Mouse (Mus musculus) gonadal fat pad, adult 2 months (tissue): ENCODE measurements around the gene Cdh1. TPM values are rescaled to one million over a fixed set of nuclear protein-coding genes. Genes with fewer than 3 reads are reported as not detected.
"Not testable (repeated sequence)": the region's sequence is repeated elsewhere in the genome, so short reads cannot be mapped to it uniquely, and the experiment has no call there.

ENCODE experiments used
- DNase-seq: peaks from one replicate; pipeline ENCODE4 v3.0.0-alpha.2; 2012; ENCODE audit warnings: low read depth
- polyA plus RNA-seq: library from polyadenylated mRNA; depleted of rRNA; stranded (reverse); fragments of >200 nt; gene quantifications from 2 replicates; pipeline ENCODE4 v1.2.3, GENCODE M21; 2012

Cdh1 gene
- polyA plus RNA-seq, 1 experiment: 48.3 TPM

DNA sequence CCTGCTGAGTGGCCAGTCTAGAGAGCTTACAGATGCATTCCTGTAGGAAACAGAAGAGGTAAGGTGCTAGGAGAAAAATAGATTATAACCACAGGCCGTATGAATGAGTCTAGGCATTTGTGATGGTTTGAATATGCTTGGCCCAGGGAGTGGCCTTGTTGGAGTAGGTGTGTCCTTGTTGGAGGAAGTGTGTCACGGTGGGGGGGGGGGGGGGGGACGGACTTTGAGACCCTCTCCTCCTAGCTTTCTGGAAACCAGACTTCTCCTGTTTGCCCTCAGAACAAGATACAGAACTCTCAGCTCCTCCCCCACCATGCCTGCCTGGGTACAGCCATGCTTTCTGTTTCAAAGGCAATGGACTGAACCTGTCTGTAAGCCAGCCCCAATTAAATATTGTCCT is 10.7 kb upstream of the Cdh1 start:
- DNase-seq: no peak

DNA sequence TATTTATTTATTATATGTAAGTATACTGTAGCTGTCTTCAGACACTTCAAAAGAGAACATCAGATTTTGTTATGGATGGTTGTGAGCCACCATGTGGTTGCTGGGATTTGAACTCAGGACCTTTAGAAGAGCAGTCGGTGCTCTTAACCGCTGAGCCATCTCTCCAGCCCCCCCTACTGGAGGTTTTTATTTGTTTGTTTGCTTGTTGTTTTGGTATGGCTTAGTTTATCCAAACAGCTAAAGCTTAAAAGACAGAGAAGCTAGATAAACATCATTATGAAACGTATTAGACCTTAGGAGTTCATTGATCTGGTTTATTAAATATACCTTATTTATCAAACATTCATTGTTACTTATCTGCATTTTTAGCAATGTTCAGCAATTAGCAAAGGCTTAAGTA is 7.5 kb upstream of the Cdh1 start:
- DNase-seq: not testable (repeated sequence)

DNA sequence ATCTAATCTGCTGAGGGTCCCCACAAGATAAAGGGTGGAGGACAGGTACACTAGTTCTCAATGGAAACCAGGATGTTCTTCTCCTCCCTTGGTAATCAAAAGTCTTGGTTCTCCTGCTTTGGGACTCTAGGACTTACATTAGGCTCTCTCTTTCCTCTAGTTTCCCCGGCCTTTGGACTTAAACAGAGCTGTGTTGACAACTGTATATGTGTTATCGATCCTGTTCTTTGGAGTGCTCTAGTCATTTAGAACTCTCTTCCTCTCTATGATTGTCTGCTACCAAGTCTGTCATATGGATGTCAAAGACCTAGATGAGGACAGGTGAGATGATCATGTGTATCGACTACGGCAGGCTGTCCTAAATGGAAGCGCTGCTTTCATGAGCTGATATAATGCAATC is 6.1 kb upstream of the Cdh1 start:
- no peak for DNase-seq

DNA sequence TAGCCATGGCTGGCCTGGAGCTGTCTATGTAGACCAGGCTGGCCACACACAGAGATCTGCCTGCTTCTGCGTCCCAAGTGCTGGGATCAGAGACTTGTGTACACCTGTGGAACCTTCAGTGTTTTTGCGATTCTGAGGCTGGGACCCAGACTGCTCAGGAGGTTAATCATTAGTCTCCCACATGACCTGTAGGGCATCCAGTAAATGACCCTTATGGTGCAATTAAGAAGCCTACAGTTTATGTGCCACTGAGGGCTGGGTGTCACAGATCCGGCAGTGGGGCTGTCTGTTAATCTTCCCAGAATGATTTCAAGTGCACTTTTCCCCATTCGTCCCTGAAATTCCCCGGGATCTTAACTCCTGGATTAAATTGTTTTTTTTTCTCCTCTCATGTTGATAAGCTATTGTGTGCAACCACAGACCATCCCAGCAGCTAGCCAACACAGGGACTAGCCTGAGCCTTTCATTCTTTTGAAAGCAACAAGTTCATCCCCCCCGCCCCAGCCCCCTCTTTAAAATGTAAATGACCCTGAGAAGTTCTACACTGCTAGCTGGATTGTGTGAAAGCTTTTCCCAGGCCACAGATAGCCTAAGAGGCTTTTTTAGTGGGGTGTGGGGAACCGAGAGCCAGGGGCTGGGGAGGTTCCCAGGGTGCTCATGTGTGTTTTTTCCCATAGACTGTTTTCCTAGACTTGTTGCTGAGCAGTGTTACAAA is 3.7 kb upstream of the Cdh1 start:
- no peak for DNase-seq

DNA sequence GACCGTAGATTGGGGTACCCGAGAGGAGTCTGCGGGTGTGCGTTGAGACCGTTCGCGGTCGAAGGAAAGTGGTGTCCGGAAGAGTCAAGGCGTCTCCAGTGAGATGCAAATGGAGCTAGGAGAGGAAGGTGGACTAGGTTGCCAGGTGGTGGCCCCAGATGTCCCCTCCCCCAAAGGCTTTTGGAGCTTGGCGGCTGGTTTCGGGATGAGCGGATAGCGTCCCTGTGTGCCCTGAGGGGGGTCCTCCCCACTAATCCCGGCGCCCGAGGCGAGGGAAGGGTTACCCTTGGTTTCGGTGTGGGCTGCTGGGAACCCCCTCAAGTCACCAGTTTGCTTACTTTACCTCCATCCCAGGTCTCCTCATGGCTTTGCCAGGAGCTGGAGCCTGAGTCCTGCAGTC is 782 bp downstream of the Cdh1 start:
- DNase-seq: no peak

DNA sequence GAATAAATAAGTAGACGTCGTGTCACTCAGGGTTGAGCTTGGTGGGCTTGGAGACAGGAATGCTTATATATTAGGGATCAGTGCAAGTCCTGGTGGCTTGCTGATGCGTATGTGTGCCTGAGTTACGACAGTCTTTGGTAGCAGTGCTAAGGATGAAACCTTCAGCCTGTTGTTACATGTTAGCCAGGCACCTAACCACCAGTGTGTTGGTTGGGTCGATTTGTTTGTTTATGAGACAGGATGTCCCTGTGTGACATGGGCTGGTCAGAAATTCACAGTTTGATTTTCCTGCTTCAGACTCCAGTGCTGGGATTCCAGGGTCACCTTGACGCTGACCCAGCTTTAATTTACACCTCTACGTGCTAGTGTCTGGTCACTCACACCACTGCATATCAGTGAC is 2.5 kb downstream of the Cdh1 start:
- DNase-seq: no peak

DNA sequence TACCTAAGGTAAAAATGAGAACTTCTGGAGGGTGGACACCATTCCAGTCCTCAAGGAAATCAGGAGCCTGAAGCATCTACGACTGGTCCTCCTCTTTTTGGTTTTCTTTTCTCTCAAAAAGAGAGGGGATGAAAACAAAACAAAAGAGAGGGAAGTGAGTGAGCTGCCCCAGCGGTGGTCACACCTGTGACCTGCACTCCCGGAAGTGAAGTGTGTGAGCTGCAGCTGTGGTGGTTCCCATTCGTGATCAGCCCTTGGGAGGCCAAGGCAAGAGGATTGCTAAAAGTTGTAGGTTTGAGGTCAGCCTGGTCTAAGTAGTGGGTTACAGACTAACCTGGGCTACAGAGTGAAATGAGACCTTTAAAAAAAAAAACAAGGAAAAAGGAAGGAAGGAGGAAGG is 3.0 kb downstream of the Cdh1 start:
- DNase-seq: no peak

DNA sequence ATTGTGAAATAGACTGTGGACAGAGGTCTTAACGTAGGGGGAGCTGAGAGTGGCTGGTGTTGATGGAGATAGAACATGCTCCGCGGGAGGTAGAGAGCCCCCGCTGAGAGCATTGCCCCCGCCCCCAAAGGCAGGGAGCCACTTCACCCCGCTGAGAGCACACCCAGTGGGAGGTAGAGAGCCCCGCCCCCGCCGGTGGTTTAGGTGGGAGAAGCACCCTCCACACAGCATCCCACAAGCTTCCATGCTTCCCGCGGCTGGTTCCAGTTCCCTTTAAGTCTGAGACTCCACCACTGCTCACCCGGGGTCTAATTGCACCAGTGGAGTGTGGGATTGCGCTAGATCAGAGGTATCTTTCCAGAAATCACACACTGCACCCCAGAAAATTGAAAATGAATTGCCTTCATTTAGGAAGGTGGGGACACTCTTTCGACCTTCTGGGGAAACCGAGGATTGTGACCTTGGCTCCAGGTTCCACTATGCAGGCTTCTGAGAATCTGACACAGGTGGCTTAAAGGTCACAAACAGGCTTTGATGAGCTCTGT is 3.5 kb downstream of the Cdh1 start:
- no peak for DNase-seq

DNA sequence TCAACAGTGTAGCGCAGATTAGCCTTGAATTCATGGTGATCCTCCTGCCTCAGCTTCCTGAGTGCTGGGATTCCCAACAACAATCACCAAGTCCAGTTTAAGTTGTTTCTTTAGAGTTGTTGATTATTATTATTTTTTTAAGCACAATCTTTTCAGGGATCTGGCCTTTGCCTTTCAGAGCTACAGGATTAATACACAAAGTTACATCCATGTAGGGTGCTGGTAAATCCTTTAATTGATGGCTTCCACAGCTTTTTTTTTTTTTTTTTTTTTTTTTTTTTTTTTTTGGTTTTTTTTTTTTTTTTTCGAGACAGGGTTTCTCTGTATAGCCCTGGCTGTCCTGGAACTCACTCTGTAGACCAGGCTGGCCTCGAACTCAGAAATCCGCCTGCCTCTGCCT is 4.6 kb downstream of the Cdh1 start:
- DNase-seq: not testable (repeated sequence)

DNA sequence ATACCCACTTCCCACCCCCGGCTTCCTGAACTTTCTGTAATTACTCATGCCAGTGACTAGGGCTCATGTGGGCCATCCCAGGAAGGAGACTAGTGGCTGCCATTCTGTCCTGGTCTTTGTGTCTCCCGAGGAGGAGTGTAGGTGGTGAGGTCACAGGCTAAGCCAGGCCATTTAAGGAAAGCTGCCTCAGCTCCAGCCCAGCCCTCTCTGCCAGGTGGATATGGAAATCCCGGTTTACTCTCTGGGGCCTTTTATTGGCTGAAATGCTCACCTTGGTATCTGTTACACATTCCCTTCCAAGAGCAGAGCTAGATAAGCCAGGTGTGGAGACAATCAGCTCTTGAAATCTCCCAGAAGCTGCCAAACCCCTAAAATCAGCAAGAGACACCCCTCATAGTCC is 5.3 kb downstream of the Cdh1 start:
- DNase-seq: peak; percentile 70

DNA sequence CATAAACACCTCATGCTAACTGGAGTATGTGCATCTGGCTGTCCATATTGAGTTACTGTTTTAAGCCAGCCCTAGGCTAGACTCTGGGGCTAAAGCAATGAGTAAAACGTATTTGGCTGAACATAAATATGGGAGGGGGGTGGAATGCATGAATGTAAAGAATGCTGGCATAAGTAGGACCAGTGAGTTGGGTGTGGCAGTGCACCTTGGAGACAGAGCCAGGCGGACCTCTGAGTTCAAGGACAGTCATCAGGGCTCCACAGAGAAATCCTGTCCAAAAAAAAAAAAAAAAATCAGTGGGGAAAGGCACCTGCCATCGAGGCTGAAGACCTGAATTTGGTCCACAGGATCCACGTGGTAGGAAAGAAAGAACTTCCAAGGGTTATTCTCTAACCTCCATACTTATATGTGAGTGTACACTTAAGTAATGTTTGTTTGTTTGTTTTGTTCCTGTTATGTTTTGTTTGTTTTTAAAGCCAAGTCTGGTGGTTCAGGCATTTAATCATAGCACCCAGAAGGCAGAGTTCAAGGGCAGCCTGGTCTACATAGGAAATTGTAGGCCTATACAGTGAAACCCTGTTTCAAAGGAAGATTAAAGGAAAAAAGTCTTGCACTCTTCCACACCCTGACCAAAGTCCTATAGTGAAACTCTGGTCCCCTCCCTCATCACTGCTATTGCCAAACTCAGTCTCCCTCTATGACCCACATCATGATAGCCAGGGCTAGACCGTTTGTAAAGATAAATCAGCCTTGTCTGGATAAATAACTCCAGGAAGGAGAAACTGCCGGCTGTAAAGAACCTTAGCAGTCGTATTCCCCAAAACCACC is 6.1 kb downstream of the Cdh1 start:
- no peak for DNase-seq

DNA sequence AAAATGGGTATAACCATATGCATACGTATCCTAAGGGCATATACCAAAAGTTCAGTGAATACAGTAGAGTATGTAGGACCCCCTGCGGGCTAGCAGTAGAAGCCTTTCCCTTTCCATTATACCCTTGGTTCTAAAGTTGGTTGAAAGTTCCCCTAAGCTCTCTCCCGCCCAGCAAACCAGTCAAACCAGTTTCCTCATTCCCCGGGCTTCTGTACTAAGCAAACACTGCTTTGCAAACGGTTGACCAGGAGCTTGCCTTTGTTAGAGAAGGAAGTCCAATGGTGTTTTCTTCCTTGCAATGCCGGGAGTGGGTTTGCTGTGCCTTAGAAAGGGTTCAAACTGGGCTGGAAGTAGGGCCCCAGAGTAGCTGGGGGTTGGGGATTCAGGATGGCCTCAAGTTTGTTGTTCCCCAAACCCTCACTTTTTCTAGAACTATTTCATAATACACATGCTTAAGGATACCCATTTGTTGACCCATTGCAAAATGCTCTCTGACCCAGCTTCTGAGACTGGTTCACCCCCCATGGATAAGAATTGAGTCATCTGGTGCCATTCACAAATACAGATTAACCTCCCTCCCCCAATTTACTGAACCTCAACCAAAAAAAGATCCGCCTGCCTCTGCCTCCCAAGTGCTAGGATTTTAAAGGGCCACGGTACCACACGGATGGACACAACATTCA is 7.9 kb downstream of the Cdh1 start:
- DNase-seq: peak; percentile 86

DNA sequence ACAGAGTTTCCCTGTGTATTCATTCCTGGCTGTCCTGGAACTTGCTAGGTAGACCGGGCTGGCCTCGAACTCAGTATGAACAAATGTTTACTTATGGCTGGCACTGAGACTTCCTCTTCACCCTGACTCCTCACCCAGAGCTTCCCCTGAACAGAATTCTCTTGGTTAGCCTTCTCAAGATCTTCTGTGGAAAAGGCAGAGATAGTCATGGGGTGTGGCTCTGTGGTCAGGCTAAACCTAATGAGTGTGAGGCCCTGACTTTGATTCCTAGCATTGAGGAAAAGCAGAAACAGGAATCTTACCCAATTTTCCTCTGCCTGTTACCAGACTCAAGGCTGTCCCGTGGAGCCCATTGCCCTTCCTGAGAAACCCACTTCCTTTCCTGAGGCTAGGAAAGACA is 8.9 kb downstream of the Cdh1 start:
- DNase-seq: no peak

DNA sequence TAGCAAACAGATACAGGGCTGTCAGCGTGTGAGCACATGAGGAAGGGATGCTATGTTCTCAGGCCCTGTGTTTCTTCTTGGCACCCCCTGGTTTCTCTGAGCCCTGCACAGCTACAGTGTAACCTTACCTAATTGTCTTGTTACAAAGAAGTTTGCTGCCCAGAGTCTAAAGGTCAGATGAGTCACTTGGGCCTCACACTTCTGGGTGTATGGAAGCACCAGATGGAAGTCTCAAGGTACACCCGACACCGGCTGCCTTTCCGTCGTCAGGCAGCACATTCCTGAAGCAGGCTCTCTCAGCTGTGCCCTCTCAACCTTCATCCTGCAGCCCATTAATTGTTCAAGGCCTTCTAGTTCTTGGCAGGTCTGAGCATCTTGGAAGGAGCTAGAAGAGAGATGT is 11.6 kb downstream of the Cdh1 start:
- no peak for DNase-seq

DNA sequence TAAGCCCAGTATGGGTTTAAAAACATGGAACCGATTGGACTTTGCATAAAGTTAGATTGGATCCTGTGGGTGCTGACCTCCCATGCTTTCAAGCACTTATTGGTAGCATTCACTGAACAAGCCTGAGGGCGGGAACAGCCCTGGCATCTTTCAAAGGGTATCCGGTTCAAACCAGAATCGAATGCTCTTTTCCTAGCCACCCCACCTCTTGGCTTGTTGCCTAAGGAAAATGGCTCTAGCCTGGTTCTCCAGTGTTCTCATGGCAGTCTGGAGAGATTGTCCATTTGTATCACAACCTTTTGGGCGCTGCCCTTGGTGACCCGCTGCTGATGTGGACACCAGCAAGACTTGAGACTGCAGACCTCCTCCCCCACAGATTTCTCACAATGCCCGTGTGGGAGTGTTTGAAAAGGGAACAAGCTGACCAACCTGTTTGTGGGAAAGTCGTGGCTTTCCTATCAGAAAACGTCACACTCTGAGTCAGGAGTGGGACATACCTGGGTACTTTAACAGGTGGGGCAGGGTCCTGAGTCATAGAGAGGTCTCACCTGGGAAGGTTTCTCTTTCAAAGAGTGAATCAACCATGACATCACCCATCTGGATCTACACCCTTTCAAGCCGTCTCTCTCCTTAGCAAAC is 12.6 kb downstream of the Cdh1 start:
- DNase-seq: peak; percentile 87

DNA sequence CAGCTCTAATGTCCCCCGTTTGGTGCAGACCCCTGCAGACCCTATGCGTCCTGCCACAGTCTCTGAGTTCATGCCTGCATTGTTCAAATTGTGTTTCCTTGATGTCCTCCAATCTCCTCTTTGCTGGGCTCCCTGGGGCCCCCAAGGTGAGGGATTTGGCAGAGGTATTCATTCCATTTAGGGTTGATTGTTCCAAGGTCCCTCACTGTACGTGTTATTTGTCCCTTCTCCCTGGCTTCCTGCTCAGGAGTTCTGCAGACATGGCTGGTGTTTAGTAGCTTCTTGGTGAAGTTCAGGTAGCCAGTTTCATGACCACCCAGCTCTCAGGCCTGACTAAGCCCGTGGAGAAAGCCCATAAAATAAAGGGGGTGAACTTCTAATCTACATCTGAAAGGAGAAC is 13.5 kb downstream of the Cdh1 start:
- DNase-seq: no peak

DNA sequence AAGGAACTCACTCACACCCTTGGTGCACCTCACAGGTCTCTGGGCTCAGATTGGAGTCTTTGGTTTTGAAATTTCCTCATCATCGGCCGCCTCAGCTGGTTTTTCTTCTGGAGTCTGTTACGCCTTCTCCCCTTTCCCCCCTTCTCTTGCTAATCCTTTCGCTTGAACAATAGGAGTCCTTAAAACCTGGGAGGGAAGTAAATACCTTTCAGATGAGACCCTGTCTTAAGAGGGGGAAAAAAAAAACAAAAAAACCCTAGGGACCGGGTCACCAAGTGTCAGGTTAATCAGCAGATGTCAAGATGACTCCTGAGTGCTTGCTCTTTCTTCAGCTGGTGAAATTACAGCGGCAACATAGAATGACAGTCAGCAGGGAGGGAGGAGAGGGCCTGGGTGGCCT is 14.0 kb downstream of the Cdh1 start:
- no peak for DNase-seq

DNA sequence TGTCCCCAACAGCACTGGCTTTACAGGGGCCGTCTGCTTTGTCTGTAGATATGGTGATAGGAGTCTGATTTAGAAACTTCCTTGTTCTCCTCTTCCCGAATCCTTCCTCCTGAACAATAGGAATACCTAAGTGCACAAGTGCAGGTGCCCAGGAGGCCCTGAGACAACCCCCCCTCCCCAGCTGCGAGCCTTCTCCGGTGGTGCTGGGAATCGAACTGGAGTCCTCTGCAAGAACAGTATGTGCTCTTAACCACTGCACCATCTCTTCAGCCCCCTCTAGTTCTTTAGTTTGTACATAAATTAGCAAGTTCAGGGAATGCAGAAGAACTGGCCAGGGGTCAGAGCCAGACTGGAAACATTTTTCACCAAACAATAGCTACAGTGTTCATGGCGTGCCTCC is 14.7 kb downstream of the Cdh1 start:
- no peak for DNase-seq

DNA sequence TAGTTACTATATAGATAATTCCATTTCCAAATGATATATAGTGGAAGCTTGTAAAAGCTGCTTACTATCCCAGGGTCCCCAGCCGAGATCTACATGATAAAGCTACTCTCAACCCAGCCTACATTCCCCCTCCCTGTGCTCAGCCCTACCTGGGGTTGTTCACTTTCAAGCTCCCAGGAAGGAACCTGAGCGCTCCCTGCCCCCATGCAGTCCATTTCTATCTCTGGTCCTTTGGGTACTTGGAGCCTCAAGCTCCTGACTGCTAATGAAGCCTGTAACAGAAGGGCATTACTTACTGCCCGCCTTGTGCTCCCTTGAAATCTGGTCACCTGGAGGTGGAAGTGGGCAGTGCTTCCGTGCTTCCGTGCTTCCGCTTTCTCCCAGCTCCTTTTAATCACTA is 15.2 kb downstream of the Cdh1 start:
- DNase-seq: no peak

DNA sequence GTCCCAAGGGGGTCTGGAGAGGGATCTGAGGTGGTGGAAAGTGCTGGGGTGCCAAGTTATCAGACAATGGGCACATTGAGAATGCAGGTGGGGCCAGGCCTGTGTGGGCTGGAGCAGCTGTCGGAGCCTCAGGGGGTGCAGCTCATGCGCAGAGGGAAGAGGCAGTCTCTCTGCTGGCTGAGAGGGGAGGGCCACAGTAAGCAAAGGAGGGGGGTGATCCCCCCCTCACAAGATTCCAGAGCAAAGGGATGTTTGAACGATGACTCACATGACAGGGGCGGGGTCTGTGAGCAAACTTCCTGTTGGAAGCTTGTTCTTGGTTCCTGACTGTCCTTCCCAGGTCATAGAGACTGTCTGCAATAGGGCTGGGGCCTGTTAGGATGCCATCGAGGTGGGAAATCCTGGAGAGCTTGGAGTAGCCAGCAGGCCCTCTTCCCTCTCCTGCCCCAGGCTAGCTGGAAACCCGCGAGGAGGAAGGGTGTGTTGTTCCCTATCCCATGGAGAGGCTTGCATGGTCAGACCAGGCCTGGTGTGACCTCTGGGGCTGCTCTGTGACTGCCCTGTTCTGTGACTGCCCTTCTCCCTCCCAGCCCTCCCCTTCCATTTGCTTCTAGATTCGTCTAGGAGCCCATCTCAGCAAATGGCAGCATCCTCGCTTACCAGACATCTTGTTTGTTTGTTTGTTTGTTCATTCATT is 16.5 kb downstream of the Cdh1 start:
- DNase-seq: peak; percentile 81

DNA sequence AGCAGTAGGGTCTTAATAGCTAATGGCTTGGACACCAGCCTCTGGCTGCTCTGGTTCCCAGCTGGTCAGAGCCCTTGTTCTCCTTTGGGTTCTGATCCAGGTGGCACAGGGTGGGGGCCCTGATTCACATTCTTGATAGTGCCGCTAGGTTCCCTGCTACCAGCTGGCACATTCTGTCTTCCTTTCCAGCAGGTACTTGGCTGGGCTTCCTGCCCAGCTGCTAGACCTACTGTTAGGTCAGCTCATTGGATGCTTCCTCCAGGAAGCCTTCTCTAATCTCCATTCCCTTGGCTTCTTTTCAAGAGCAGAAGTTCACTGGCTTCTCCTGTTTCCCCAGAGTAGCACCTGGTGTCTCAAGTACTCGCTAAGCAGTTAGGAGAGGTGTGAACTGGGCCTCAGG is 17.3 kb downstream of the Cdh1 start:
- no peak for DNase-seq

DNA sequence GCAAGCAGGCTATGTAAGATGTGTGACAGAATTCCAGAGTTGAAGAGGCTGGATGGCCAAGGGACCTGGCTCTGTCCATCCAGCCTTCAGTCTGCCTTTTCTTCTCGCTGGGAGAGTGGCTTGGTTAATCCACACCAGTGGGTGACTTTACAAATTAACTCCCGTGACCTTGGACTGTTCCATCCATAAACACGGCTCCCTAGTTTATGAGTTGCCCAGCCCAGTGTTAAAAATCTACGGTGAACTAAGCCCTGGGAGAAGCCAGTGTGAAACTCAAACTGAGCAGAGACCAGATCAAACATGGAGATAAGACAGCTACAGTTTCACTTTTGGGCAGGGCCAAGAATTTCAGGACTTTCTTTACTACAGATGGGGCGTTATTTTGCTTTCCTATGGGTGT is 19.9 kb downstream of the Cdh1 start:
- DNase-seq: no peak
